Mouse (Mus musculus) forebrain, embryonic 13.5 days (tissue): Measurements from ENCODE around the gene I830077J02Rik. TPM values are rescaled to one million over a fixed set of nuclear protein-coding genes. Genes with fewer than 3 reads are reported as not detected.

Experiments
- ATAC-seq: fragments of 200-750 bp; cut with Nextera tagmentation; 2 replicates; pipeline ENCODE4 v1.8.0; 2017
- H3K27ac ChIP-seq: fragments of 300-500 bp; sonication (generic); 2 replicates; pipeline ENCODE4 v1.5.1; 2015; ENCODE audit warnings: inconsistent platforms, mild to moderate bottlenecking, moderate library complexity
- H3K27me3 ChIP-seq: fragments of 300-500 bp; sonication (generic); 2 replicates; pipeline ENCODE4 v1.6.1; 2015; ENCODE audit warnings: mild to moderate bottlenecking, inconsistent platforms
- H3K36me3 ChIP-seq: fragments of 300-500 bp; sonication (generic); 2 replicates; pipeline ENCODE4 v1.6.1; 2015; ENCODE audit warnings: mild to moderate bottlenecking, inconsistent platforms; ENCODE audit not compliant: poor library complexity, severe bottlenecking
- H3K4me1 ChIP-seq: fragments of 300-500 bp; sonication (generic); 2 replicates; pipeline ENCODE4 v1.6.1; 2015; ENCODE audit warnings: inconsistent platforms
- H3K4me2 ChIP-seq: fragments of 300-500 bp; sonication (generic); 2 replicates; pipeline ENCODE4 v1.6.1; 2015; ENCODE audit warnings: inconsistent platforms, mild to moderate bottlenecking, moderate library complexity
- H3K4me3 ChIP-seq: fragments of 300-500 bp; sonication (generic); 2 replicates; pipeline ENCODE4 v1.5.1; 2015; ENCODE audit warnings: mild to moderate bottlenecking, inconsistent platforms
- H3K9ac ChIP-seq: fragments of 300-500 bp; sonication (generic); 2 replicates; pipeline ENCODE4 v1.6.1; 2015; ENCODE audit warnings: mild to moderate bottlenecking, inconsistent platforms
- H3K9me3 ChIP-seq: fragments of 300-500 bp; sonication (generic); replicated peaks from 2 replicates; pipeline ENCODE4 v1.6.1; 2016; ENCODE audit warnings: inconsistent platforms
- WGBS: fragments of 180-500 bp; shearing (Covaris S2); methylation state at CpG from one replicate; pipeline ENCODE4 v1.1.7; 2015; 5-methylcytosine and 5-hydroxymethylcytosine counted together
- polyA plus RNA-seq: library from polyadenylated mRNA; unstranded; fragments of >200 nt; fragmentation: Nextera tagmentation; extraction: Ambion mirVana; gene quantifications from 2 replicates; pipeline ENCODE4 v1.2.1, GENCODE M21; 2015

I830077J02Rik gene
- polyA plus RNA-seq, 1 experiment from 2014 or later = 0.21 TPM

- peak; percentile 81 for ATAC-seq
- Histone ChIP-seq H3K4me1 (peaks cover 8% of the 10 kb centered on the region), H3K27ac (no peak overlapping the region), H3K27me3 (no peaks in the 10 kb centered on the region), H3K4me2 (no peak overlapping the region), H3K9ac (no peak overlapping the region), H3K9me3 (no peaks in the 10 kb centered on the region), H3K4me3 (no peak overlapping the region), H3K36me3 (no peaks in the 10 kb centered on the region)
- 41% methylated on average over 8 of the region's 8 CpGs for WGBS
Observed at GRCm38 (mm10) chr3:105899394-105900147, 32.9 kb downstream of the I830077J02Rik start.

DNA sequence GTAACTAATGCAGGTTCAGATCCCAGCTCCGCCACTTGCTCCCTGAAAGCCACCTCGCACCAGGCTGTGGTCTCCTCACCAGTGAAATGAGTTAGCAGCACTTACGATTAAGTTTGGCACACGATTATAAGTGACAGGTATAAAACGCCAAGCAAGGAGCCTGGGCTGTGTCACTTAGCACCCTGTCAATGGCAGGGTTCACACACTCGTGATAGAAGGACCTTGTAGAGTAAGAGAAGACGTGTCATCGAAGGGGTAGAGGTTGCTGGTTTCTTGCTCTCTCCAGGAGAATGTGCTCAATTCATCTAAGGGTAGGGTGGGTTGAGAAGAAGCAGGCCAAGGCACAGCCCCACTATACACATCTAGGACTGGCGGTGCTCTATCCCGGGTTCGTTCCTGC is 33.6 kb downstream of the I830077J02Rik start:
- Histone ChIP-seq H3K9ac (no peak overlapping the region), H3K9me3 (no peaks in the 10 kb centered on the region), H3K27me3 (no peaks in the 10 kb centered on the region), H3K36me3 (no peaks in the 10 kb centered on the region), H3K4me2 (no peak overlapping the region), H3K4me1 (peaks cover 10% of the 10 kb centered on the region), H3K4me3 (no peak overlapping the region), H3K27ac (no peak overlapping the region)
- ATAC-seq = no peak
- WGBS = 92% methylated on average over 11 of the region's 11 CpGs

GRCm38 (mm10) chr3:105898325-105898724 is 34.1 kb downstream of the I830077J02Rik start:
- Histone ChIP-seq H3K27me3 (no peaks in the 10 kb centered on the region), H3K9me3 (no peaks in the 10 kb centered on the region), H3K27ac (no peak overlapping the region), H3K4me1 (peaks cover 10% of the 10 kb centered on the region), H3K4me3 (no peak overlapping the region), H3K4me2 (no peak overlapping the region), H3K9ac (no peak overlapping the region), H3K36me3 (no peaks in the 10 kb centered on the region)
- 82% methylated on average over 2 of the region's 2 CpGs for WGBS
- no peak for ATAC-seq

GRCm38 (mm10) chr3:105896811-105897210 is 35.7 kb downstream of the I830077J02Rik start:
- ATAC-seq = no peak

DNA sequence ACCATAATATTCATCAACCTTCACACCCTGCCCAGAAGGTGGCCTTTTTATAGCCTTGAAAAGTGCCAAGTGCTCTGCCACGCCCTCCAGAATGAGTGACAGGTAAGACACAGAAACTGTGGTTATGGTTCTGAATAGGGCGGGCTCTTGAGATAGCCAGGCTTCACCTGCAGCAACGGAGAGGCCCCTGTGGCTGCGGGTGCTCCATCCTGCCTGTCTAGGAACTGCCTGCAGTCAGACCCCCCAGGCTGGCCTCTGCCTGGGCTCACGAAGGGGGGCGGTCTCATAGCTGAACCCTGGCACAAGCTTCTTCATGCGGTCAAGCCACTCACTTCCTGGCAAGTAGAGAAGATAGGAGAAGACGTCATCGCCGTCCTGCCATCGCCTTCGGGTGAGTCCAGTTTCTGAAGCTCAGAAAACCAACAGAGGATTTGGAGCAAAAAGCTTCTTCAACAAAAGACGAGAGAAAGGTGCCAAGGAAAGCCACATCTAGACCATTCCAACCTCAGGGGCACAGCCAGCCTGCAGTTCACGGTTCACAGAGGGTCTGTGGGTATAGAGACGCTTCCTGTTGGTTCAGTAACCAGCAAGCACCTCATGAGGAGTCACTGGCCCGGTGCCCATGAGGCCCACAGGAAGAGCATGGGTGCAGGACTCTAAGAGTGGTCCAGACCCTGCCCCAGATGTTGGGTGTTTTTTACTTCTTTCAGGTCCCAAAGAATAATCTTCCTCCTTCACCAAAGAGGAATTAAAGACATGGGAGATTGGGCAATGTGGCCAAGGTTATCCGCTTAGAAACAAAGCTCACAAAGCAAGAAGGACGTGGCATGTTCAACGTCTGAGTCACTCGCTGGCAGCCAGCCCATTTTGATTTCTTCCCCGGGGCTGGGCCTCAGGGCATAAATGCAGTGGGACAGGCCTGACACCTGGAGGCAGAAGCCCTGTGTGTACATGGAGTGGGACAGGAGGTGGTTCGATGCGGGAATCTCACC is 37.6 kb downstream of the I830077J02Rik start:
- 78% methylated on average over 23 of the region's 23 CpGs for WGBS
- no peak for ATAC-seq
- no peaks in the 10 kb centered on the region for H3K36me3 ChIP-seq

More at GRCm38 (mm10) chr3:105896811-105897210, 35.7 kb downstream of the I830077J02Rik start:
- H3K9me3 ChIP-seq = no peaks in the 10 kb centered on the region
- no peaks in the 10 kb centered on the region for H3K36me3 ChIP-seq
- H3K27me3 ChIP-seq = no peaks in the 10 kb centered on the region
- no peak overlapping the region for H3K4me2 ChIP-seq
- 85% methylated on average over 3 of the region's 3 CpGs for WGBS
- H3K9ac ChIP-seq = no peak overlapping the region
- H3K4me3 ChIP-seq = no peak overlapping the region
- H3K27ac ChIP-seq = no peak overlapping the region
- H3K4me1 ChIP-seq = peaks cover 10% of the 10 kb centered on the region

GRCm38 (mm10) chr3:105893941-105894391 is 38.5 kb downstream of the I830077J02Rik start:
- no peaks in the 10 kb centered on the region for H3K36me3 ChIP-seq
- H3K4me1 ChIP-seq = peaks cover 10% of the 10 kb centered on the region
- H3K9ac ChIP-seq = no peak overlapping the region
- no peak overlapping the region for H3K27ac ChIP-seq
- ATAC-seq = no peak
- no peak overlapping the region for H3K4me2 ChIP-seq
- no peaks in the 10 kb centered on the region for H3K9me3 ChIP-seq
- H3K27me3 ChIP-seq = no peaks in the 10 kb centered on the region
- WGBS = 81% methylated on average over 6 of the region's 6 CpGs
- no peak overlapping the region for H3K4me3 ChIP-seq

More for the DNA sequence above, 37.6 kb downstream of the I830077J02Rik start:
- Histone ChIP-seq H3K4me2 (no peak overlapping the region), H3K4me1 (peaks cover 10% of the 10 kb centered on the region), H3K27ac (no peak overlapping the region), H3K9ac (no peak overlapping the region), H3K9me3 (no peaks in the 10 kb centered on the region), H3K27me3 (no peaks in the 10 kb centered on the region), H3K4me3 (no peak overlapping the region)

GRCm38 (mm10) chr3:105892572-105893495 is 39.6 kb downstream of the I830077J02Rik start:
- Histone ChIP-seq H3K36me3 (no peaks in the 10 kb centered on the region), H3K9me3 (no peaks in the 10 kb centered on the region), H3K27me3 (no peaks in the 10 kb centered on the region), H3K9ac (no peak overlapping the region), H3K4me2 (no peak overlapping the region), H3K4me1 (peaks cover 10% of the 10 kb centered on the region), H3K4me3 (no peak overlapping the region), H3K27ac (no peak overlapping the region)
- ATAC-seq = no peak
- 91% methylated on average over 19 of the region's 19 CpGs for WGBS

- Histone ChIP-seq H3K4me1 (peaks cover 10% of the 10 kb centered on the region), H3K27ac (no peak overlapping the region), H3K4me3 (no peak overlapping the region), H3K9ac (no peak overlapping the region), H3K27me3 (no peaks in the 10 kb centered on the region), H3K4me2 (no peak overlapping the region), H3K36me3 (no peaks in the 10 kb centered on the region), H3K9me3 (no peaks in the 10 kb centered on the region)
- no peak for ATAC-seq
- 86% methylated on average over 10 of the region's 10 CpGs for WGBS
Observed at GRCm38 (mm10) chr3:105891760-105892571, 40.5 kb downstream of the I830077J02Rik start.

DNA sequence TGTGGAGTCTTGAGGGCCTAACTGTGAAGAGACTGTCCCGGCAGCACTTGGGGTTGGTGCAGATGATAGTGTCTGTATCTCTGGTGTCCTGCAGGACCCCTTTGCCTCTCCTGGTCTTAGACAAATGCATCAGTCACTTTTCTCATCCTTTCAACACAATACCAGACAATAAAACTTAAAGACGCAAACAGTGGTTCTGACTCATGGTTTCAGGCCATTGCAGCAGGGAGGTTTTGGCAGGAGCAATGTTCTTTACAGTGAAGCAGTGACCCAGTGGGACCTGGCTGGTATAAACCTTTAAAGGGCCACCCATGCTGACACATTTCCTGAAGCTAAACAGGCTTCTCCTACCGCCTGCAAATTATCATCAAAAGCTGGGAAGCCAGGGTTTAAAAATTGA is 41.3 kb downstream of the I830077J02Rik start:
- Histone ChIP-seq H3K27ac (no peak overlapping the region), H3K9ac (no peak overlapping the region), H3K4me3 (no peak overlapping the region), H3K9me3 (no peaks in the 10 kb centered on the region), H3K36me3 (no peaks in the 10 kb centered on the region), H3K4me1 (peaks cover 10% of the 10 kb centered on the region), H3K27me3 (no peaks in the 10 kb centered on the region), H3K4me2 (no peak overlapping the region)
- no peak for ATAC-seq
- 83% methylated on average over 3 of the region's 3 CpGs for WGBS

- no peak overlapping the region for H3K4me2 ChIP-seq
- peaks cover 8% of the 10 kb centered on the region for H3K4me1 ChIP-seq
- H3K9ac ChIP-seq = no peak overlapping the region
- H3K27ac ChIP-seq = no peak overlapping the region
- 79% methylated on average over 4 of the region's 4 CpGs for WGBS
- no peaks in the 10 kb centered on the region for H3K9me3 ChIP-seq
- no peaks in the 10 kb centered on the region for H3K36me3 ChIP-seq
- H3K4me3 ChIP-seq = no peak overlapping the region
- H3K27me3 ChIP-seq = no peaks in the 10 kb centered on the region
- no peak for ATAC-seq
Observed at GRCm38 (mm10) chr3:105890220-105890619, 42.2 kb downstream of the I830077J02Rik start.

DNA sequence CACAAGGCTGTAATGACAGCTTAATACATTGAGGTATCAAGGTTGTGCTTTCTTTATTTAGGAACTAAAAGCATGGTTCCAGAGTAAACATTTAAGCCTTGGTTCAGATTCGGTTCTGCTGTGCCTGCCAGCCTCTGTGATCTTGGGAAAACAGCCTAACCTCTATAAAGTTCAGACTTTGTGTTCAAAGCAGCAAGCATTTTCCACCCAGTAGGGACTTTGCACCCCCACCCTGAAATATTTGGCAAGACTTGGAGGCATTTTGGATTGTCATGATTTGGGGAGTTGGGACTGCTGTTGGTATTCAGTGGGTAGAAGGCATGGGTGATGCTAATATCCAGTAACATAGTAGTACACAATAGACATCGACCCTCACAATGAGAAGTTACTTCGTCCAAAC is 43.5 kb downstream of the I830077J02Rik start:
- Histone ChIP-seq H3K27ac (no peak overlapping the region), H3K4me3 (no peak overlapping the region), H3K9ac (no peak overlapping the region), H3K4me1 (no peaks in the 10 kb centered on the region), H3K27me3 (no peaks in the 10 kb centered on the region), H3K36me3 (no peaks in the 10 kb centered on the region), H3K4me2 (no peak overlapping the region), H3K9me3 (no peaks in the 10 kb centered on the region)
- ATAC-seq = no peak
- WGBS = 73% methylated on average over 3 of the region's 3 CpGs
